Mouse (Mus musculus) kidney, adult 8-10 months (tissue): ENCODE results near the gene Fat1.
"Not testable (repeated sequence)": the region's sequence is repeated elsewhere in the genome, so short reads cannot be mapped to it uniquely, and the experiment has no call there.

Experiments used
- DNase-seq, 2 experiments: peaks; one replicate each; pipeline ENCODE4 v3.0.0; 2022

Gene Fat1

DNA sequence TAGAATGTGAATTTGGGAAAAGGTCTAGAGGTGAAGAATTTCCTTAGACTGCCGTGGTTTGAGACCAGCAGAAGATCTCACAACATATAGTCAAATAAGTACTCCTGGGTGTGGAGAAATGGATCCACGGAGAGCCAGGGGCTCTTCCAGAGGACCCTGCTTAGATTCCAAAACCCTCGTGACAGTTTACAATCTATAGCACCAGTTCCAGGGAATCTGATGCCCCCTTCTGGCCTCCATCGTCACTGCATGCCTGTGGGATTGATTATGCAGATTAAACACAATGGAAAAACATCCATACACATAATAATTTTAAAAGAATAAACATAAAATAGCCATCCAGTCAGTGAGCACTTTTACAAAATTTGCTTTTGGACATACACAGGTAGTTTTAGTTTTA, 75.4 kb downstream of the Fat1 start:
- DNase-seq, result peak in 1 of 2 experiments; percentile 73

DNA sequence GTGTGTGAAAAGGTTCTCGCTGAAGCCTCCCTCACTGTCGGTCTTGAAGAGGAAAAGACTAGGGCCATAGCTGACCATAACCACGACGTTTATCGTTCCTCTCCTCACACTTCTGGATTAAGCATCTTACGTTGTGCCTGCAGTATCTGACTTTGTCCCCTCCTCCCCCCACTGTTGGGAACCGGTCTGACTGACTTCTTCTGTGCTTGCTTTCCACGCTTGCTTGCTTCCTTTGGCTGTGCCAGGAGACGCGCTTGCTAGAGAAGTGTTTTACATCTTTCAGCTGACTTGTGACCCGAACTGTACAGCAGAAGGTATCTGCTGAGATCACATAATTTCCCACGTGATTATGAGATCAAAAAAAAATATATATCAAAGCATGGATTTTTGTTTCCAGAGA, 76.5 kb downstream of the Fat1 start:
- peak in 1 of 2 experiments; percentile 21 for DNase-seq

DNA sequence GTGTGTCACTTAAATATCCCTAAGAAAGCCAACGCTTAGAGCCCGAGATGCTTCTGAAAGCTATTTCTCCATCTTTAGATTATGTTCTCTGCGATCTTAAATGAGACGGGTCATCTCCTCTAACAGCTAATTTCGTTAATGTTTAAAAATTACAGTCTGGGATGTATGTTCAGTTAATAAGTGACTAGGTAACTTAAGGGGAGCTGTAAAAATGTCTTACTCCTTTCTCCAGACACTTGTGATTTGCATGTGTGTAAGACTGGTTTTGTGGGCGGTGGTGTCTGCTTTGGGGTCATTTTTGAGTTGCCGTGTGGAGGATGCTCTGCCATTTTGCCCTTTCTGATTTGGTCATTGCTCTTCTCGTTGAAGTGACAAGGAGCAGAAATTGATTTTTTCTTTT, 78.6 kb downstream of the Fat1 start:
- no peak for DNase-seq

DNA sequence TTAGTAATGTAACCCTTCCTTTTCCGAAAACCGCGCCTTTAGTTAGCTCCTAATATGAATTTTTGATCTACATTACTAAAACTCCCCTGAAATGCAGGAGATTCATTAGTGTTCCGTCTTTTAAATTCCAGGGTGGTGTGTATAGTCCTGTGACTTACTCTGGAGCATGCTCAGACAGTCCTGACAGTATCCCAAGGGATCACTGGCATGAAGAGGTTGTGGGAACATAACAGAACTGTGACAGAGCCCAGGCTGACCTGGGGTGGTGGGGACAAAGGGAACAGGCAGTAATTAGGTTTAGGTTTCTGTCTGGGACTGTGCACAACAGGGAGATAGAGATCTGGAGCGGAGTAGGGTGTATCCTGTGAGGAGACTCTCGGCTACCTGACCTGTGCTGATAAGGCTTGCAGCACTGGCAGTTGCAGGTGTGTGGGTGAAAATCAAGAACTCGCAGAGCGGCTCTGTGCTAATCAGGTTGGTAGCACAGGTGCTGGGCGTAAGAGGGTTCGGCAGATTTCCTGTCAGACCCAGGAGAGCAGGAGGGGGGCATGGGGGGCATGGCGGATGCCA, 79.3 kb downstream of the Fat1 start:
- no peak for DNase-seq

DNA sequence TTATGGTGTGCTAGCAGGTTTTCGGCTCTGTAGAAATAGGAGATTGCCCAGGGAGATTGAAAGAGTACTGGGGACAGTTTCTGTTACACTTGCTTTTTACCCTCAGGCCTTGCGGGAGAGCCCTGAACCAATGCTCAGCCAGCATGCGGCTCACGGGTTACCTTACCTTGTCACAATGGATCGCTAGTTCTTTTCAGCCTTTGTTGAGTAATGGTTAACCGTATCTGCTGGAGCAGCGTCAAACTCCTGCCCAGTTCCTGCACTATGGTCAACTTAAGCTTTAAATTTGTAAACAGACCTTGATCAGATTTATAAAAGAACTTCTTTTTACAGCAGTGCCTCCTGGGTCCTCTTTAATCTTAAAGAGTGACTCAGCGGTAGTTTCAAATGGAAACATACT, 80.6 kb downstream of the Fat1 start:
- no peak for DNase-seq

- DNase-seq, result no peak
These were observed 84.0 kb downstream of the Fat1 start for GRCm38 (mm10) chr8:45019241-45019640.

GRCm38 (mm10) chr8:45021171-45021570, 85.9 kb downstream of the Fat1 start:
- DNase-seq, result no peak

GRCm38 (mm10) chr8:45021911-45022665, 86.8 kb downstream of the Fat1 start:
- DNase-seq, result no peak

DNA sequence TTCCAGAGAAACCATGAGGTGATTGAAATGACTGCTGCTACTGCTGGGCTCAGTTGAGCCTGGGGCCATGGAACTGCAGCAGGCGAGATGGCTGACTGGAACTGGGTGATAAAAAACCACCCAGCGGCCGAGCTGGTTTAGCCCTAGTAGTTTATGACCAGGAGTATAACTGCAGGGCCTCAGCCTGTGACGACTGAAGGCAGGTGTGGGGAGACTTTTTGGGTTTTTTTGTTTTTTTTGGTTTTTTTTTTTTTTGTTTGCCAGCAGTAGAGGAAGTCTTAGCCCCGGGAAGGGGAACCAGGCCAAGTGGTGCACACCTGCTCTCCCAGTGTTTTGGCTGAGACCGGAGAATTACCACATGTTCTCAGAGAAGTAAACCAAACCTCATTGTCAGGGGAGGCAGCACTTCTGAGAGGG, 92.8 kb downstream of the Fat1 start:
- no peak for DNase-seq

DNA sequence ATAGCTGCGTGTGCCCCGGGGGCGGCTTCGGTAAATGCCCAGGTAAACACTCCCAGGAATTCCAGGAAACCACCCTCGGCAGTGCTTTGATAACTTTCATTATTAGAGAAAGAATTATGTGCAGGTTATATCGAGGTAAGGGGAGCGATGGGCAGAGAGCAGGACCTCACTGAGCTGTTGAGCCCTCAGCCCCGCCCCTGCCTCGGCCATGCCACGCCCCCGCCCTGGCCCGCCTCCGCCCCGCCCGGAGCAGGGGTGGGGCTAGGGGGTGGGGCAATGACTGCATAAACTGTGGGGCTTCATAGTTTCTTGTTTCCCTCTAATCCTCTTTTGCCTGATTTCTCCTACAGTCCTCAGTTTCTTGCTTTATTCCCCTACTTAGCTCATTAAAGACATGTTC, 103.1 kb downstream of the Fat1 start:
- no peak for DNase-seq

GRCm38 (mm10) chr8:45044160-45044559, 108.9 kb downstream of the Fat1 start:
- DNase-seq, result no peak

DNA sequence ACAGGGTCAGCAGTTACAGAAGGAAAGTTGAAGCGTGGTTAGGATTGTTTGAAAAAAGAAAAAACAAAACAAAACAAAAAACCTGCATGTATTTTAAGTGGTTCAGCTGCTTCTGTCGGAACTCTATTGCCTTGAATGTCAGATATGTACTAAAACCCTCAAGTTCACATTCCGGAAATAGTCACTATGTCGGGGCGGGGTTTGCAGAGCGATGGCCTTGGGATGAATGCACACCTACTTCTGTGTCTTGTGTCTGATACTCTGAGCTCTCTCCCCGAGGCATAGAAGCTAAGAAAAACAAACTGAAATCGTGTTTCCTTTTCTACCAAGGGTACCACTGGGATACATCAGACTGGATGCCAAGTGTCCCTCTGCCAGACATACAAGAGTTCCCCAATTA, 115.2 kb downstream of the Fat1 start:
- no peak for DNase-seq

GRCm38 (mm10) chr8:45051236-45051635, 116.0 kb downstream of the Fat1 start:
- no peak for DNase-seq

DNA sequence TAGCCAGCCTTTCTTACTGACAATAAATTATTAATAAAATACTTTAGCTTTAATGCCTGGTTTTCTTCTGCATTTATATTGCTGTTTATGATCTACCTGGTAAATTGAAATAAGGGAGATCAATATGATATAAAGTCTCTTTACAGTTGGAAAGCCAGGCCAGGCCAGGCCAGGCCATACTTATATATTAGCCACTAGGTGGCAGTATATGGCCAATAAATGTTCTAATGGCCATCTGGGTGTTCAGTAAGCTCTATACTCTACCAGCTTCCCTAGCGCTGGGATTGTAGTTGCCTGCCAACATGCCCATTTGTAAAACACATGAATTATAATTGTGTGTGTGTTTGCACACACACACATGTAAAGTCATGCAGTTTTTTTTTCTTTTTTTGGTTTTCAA, 117.0 kb downstream of the Fat1 start:
- no peak for DNase-seq

- DNase-seq, result no peak
These were observed 117.4 kb downstream of the Fat1 start for GRCm38 (mm10) chr8:45052618-45053017.

- no peak for DNase-seq
These were observed 120.3 kb downstream of the Fat1 start for GRCm38 (mm10) chr8:45055500-45055899.

- no peak for DNase-seq
These were observed 121.6 kb downstream of the Fat1 start for GRCm38 (mm10) chr8:45056810-45057209.

DNA sequence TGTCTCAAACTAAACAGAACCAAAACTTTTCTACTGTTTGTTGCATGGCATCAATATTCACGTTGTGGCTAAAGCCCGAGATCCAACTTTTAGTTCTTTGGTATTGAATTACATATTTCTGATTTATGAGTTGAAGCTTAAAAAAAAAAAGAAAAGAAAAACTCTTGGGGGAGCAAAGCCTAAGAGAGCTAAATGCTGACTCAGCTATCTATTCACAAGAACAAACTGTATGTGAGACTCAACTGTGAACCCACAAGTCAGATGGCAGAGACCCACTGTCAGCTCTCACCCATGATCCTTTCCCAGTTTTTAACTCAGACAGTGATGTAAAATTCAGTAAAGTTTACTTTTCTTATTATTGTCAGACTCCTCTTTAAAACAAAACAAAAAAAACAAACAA, 124.8 kb downstream of the Fat1 start:
- no peak for DNase-seq

DNA sequence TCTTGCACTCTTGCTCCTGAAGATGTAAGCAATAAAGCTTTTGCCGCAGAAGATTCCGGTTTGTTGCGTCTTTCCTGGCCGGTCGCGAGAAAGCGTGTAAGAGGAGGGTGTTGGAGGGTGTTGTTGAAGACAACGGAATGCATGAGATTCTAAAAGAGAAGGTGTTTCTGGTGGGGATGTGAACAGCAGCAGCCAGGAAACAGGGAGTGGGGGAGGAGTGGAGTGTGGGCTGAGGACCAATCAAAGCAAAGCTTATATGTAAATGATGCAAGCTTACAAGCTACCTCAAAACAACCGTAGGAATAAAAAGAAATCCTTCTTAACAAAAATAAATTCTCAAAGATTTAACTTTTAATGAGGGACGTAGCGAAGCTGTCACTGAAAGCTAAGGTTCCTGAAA, 127.1 kb downstream of the Fat1 start:
- no peak for DNase-seq

- DNase-seq, result no peak
These were observed 128.0 kb downstream of the Fat1 start for GRCm38 (mm10) chr8:45062982-45063924.

DNA sequence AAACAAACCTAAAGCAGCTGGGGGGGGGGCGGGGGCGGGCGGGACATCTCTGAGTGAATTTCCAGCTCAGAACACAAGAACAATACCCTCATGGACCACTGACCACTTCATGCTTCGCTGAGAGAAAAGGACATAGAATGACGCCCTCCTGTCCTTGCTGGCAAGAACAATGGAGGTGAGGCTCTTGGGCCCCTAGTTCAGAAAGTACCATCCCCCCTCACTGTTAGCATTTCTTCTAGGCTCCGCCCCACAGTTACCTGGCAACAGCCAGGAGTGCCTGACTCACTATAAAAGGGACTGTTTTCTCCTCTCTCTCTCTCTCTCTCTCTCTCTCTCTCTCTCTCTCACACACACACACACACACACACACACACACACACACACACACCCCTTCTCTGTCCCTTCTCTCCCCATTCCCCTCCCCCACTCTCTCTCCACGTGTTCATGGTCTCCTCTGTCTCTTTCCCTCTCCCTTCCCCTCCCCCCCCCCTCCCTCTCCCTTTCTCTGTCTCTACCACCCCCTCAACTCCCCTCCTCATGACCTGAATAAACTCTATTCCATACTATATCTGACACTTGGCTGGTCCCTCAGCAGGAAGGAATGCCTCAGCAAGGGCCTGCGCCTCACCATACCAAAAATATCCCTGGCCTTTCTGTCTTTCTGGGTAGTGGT, 129.1 kb downstream of the Fat1 start:
- no peak for DNase-seq

DNA sequence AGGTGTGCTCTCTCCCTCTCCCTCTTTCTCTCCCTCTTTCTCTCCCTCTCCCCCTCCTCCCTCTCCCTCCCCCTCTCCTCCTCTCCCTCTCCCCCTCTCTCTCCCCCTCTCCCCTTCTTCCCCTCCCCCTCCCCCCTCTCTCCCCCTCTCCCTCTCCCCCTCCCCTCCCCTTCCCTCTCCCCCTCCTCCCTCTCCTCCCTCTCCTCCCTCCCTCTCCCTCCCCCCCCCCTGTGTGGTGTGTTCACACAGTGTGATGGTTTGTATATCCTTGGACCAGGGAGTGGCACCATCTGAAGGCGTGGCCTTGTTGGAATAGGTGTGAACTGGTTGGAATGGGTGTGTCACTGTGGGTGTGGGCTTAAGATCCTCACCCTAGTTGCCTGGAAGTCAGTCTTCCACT, 130.1 kb downstream of the Fat1 start:
- not testable (repeated sequence) for DNase-seq

GRCm38 (mm10) chr8:45068759-45069386, 133.6 kb downstream of the Fat1 start, which contains the start of gene Mtnr1a:
Gene Mtnr1a (plus strand): TSS chr8:45069137.
- peak; percentile 62 to 89 for DNase-seq
